Mouse (Mus musculus): Measurements from ENCODE around the gene Coro7. TPM values are rescaled to one million over a fixed set of nuclear protein-coding genes. Genes with fewer than 3 reads are reported as not detected.

The Coro7 gene
- polyA plus RNA-seq, 1 experiment from 2014 or later = 13.1 TPM

DNA sequence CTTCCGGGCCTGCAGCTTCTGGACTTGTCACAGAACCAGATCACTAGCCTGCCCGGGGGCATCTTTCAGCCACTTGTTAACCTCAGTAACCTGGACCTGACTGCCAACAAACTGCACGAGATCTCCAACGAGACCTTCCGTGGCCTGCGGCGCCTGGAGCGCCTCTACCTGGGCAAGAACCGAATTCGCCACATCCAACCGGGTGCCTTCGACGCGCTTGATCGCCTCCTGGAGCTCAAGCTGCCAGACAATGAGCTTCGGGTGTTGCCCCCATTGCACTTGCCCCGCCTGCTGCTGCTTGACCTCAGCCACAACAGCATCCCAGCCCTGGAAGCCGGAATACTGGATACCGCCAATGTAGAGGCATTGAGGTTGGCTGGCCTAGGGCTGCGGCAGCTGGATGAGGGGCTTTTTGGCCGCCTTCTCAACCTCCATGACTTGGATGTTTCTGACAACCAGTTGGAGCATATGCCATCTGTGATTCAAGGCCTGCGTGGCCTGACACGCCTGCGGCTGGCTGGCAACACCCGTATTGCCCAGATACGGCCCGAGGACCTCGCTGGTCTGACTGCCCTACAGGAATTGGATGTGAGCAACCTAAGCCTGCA lies 31.1 kb downstream of the Coro7 start:
- H3K27me3 ChIP-seq (ENCODE audit: insufficient read depth, low read length) = no peaks in the 10 kb centered on the region
- ATAC-seq (replicated peaks; ENCODE audit: low FRiP score, low read depth) (no peak), DNase-seq (ENCODE audit: low spot score) (no peak)
- H3K4me1 ChIP-seq (replicated peaks; ENCODE audit: insufficient read depth, low read length) = peaks cover 44% of the 10 kb centered on the region
- no peak for TF ChIP-seq CTCF (IDR thresholded peaks at IDR 0.05; ENCODE audit: low read depth)
- peaks cover 51% of the 10 kb centered on the region for H3K36me3 ChIP-seq (ENCODE audit: insufficient read depth, low read length)
- no peak overlapping the region for H3K4me3 ChIP-seq (replicated peaks; ENCODE audit: low read depth, low read length)
- no peak overlapping the region for H3K27ac ChIP-seq
- H3K4me2 ChIP-seq (ENCODE audit: low read length) = no peak overlapping the region
- H3K9me3 ChIP-seq (replicated peaks; ENCODE audit: low read length) = no peaks in the 10 kb centered on the region
- WGBS = 70% methylated on average over 28 of the region's 28 CpGs
- H3K9ac ChIP-seq (ENCODE audit: low read depth, low read length) = no peak overlapping the region

DNA sequence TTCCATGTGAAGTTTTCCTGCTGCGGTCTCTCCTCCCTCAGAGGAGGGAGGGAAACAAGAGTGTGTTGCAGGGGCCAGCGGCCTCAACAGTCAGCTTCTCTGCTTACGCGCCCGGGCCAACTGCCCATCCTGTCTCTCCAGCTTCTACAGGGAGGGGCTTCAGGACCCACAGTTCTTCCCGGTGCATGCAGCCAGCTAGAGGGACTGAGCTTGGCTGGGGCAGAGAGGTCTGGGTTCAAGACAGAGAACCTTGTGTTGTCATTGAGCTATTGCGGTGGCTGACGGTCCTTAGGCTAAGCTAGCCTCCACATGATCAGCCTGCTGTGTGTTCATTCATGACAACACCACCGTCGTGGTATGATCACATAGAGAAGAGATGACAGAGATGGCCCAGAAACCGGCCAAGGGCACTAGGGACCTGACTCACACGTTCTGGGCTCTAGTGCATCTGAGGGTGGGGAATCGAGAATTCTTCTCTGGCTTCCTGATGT lies 31.9 kb downstream of the Coro7 start:
- Histone ChIP-seq H3K27ac (0 out of 2 replicates have a peak overlapping the region, but pooled peaks have one; percentile 4), H3K9me3 (replicated peaks; ENCODE audit: low read length) (no peaks in the 10 kb centered on the region), H3K27me3 (ENCODE audit: insufficient read depth, low read length) (no peaks in the 10 kb centered on the region), H3K36me3 (ENCODE audit: insufficient read depth, low read length) (peaks cover 49% of the 10 kb centered on the region), H3K9ac (ENCODE audit: low read depth, low read length) (no peak overlapping the region), H3K4me3 (replicated peaks; ENCODE audit: low read depth, low read length) (no peak overlapping the region), H3K4me1 (replicated peaks; ENCODE audit: insufficient read depth, low read length) (peaks cover 52% of the 10 kb centered on the region), H3K4me2 (ENCODE audit: low read length) (no peak overlapping the region)
- 46% methylated on average over 13 of the region's 13 CpGs for WGBS
- no peak for TF ChIP-seq CTCF (IDR thresholded peaks at IDR 0.05; ENCODE audit: low read depth)
- peak; percentile 71 for DNase-seq (ENCODE audit: low spot score)
- ATAC-seq (replicated peaks; ENCODE audit: low FRiP score, low read depth) = no peak

DNA sequence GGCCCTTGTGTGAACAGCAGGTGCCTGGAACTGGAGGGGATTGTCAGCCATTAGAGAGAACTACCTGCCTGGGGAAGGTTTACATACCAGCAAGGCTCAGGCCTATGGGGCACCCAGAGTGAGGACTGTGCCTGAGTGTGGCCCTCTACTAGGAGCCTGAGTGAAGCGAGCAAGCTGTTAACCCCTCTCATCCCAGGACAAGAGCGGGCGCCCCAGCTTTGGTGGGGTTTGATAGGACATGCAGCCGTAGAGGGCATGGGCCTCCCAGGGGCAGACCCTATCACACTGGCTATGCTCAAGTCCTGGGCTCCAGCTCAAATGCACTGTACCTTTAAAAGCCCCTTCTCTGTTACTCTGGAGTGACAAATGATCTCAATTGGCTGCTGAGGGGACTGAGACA lies 32.7 kb downstream of the Coro7 start:
- Histone ChIP-seq H3K4me1 (replicated peaks; ENCODE audit: insufficient read depth, low read length) (peaks cover 57% of the 10 kb centered on the region), H3K9me3 (replicated peaks; ENCODE audit: low read length) (no peaks in the 10 kb centered on the region), H3K36me3 (ENCODE audit: insufficient read depth, low read length) (peaks cover 41% of the 10 kb centered on the region), H3K27me3 (ENCODE audit: insufficient read depth, low read length) (no peaks in the 10 kb centered on the region), H3K9ac (ENCODE audit: low read depth, low read length) (no peak overlapping the region), H3K4me3 (replicated peaks; ENCODE audit: low read depth, low read length) (no peak overlapping the region), H3K4me2 (ENCODE audit: low read length) (no peak overlapping the region), H3K27ac (peak overlapping the region; percentile 4; the same call in 1 of the 2 replicates)
- ATAC-seq (replicated peaks; ENCODE audit: low FRiP score, low read depth) = no peak
- DNase-seq (ENCODE audit: low spot score) = no peak
- TF ChIP-seq CTCF (IDR thresholded peaks at IDR 0.05; ENCODE audit: low read depth) = no peak
- WGBS = 64% methylated on average over 4 of the region's 4 CpGs

DNA sequence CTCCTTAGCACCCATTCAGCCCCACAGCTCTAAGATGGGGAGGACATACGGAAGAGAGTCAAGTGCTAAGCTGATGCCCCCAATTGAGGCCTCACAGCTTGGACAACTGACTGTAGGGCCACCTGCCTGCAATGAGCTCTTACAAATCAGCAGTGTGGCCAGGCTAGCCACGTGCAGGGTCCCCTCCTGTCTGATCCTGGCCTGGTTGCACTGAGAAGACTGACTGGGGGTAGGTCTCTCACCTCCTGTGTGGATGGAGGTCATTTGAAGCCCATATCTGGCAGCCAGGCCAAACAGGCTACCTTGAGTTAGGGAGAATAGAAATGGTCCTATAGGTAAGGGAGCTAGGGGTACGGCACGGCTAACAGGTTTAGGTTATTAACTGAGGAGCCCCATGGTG lies 33.7 kb downstream of the Coro7 start:
- Histone ChIP-seq H3K36me3 (ENCODE audit: insufficient read depth, low read length) (peaks cover 32% of the 10 kb centered on the region), H3K9me3 (replicated peaks; ENCODE audit: low read length) (no peaks in the 10 kb centered on the region), H3K4me3 (replicated peaks; ENCODE audit: low read depth, low read length) (no peak overlapping the region), H3K27me3 (ENCODE audit: insufficient read depth, low read length) (no peaks in the 10 kb centered on the region), H3K9ac (ENCODE audit: low read depth, low read length) (no peak overlapping the region), H3K27ac (no peak overlapping the region), H3K4me2 (ENCODE audit: low read length) (no peak overlapping the region), H3K4me1 (replicated peaks; ENCODE audit: insufficient read depth, low read length) (peaks cover 63% of the 10 kb centered on the region)
- DNase-seq (ENCODE audit: low spot score) = no peak
- ATAC-seq (replicated peaks; ENCODE audit: low FRiP score, low read depth) = no peak
- 76% methylated on average over 4 of the region's 4 CpGs for WGBS
- no peak for TF ChIP-seq CTCF (IDR thresholded peaks at IDR 0.05; ENCODE audit: low read depth)

DNA sequence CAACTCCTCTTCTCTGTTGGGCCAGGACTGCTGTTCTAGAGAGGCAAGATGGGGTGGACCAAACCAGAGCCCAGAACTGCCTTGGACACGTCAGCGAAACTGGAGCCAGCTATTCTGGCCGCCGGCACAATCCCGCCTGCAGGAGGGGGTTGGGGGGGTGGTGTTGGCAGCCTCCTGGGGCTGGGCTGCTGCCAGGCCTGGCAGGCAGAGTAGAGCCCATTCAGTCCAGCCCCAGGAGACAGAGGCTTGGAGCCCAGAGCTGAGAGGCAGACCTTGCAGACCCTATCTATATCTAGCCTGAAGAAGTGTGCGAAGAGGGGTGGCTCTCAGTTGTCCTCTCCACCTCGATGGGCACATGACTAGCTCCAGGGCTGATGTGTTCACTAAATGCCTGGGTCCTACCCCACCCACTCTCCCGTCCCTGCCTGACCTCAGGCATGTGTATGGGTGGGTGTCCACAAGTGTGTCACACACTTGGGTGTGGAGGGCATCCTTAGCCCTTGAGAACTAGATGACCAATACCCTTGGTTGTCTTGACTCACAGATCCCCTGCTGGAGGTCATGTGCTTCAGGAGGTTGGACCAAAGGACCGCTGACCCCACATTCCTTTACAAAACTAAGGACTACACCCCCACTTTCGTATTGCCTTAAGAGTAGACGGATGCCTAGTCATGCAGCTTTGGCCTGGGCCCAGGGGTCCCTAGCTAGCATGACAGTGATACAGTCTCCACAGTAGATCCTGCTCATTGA lies 35.7 kb downstream of the Coro7 start:
- DNase-seq (ENCODE audit: low spot score) (no peak), ATAC-seq (replicated peaks; ENCODE audit: low FRiP score, low read depth) (no peak)
- Histone ChIP-seq H3K4me3 (replicated peaks; ENCODE audit: low read depth, low read length) (no peak overlapping the region), H3K4me2 (ENCODE audit: low read length) (peak overlapping the region; percentile 72; the same call in 1 of the 2 replicates), H3K9ac (ENCODE audit: low read depth, low read length) (peak overlapping the region; percentile 6; the same call in 1 of the 2 replicates), H3K9me3 (replicated peaks; ENCODE audit: low read length) (no peaks in the 10 kb centered on the region), H3K27me3 (ENCODE audit: insufficient read depth, low read length) (no peaks in the 10 kb centered on the region), H3K27ac (peak overlapping the region; percentile 88; the same call in 1 of the 2 replicates), H3K36me3 (ENCODE audit: insufficient read depth, low read length) (peaks cover 13% of the 10 kb centered on the region; the same call in 1 of the 2 replicates), H3K4me1 (replicated peaks; ENCODE audit: insufficient read depth, low read length) (peaks cover 60% of the 10 kb centered on the region)
- 39% methylated on average over 11 of the region's 11 CpGs for WGBS
- TF ChIP-seq CTCF (IDR thresholded peaks at IDR 0.05; ENCODE audit: low read depth) = no peak

DNA sequence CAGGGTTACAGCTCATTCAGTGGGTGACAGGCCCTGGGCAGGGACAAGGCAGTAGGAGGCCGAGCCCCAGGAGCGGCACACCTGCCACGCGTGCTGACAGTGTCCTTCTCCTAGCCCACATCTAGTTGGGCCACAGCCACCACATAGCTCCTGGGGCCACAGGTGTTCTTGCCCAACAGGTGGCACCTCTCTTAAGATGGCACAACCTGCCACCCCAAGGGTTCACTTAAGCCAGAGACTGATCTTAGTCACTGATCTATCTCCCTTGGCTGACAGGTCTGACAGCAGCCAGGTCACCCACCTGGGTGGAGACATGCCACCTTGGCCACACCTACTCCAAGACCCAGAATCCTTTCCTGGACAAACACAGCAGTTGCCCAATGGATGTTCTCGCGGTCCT lies 36.6 kb downstream of the Coro7 start:
- peaks cover 4% of the 10 kb centered on the region; the same call in 1 of the 2 replicates for H3K36me3 ChIP-seq (ENCODE audit: insufficient read depth, low read length)
- H3K9ac ChIP-seq (ENCODE audit: low read depth, low read length) = peak overlapping the region; percentile 1; the same call in 1 of the 2 replicates
- H3K9me3 ChIP-seq (replicated peaks; ENCODE audit: low read length) = no peaks in the 10 kb centered on the region
- H3K27me3 ChIP-seq (ENCODE audit: insufficient read depth, low read length) = no peaks in the 10 kb centered on the region
- 73% methylated on average over 6 of the region's 6 CpGs for WGBS
- TF ChIP-seq CTCF (IDR thresholded peaks at IDR 0.05; ENCODE audit: low read depth) = no peak
- DNase-seq (ENCODE audit: low spot score) (no peak), ATAC-seq (replicated peaks; ENCODE audit: low FRiP score, low read depth) (no peak)
- peaks cover 53% of the 10 kb centered on the region for H3K4me1 ChIP-seq (replicated peaks; ENCODE audit: insufficient read depth, low read length)
- H3K4me2 ChIP-seq (ENCODE audit: low read length) = peak overlapping the region; percentile 72
- no peak overlapping the region for H3K4me3 ChIP-seq (replicated peaks; ENCODE audit: low read depth, low read length)
- peak overlapping the region; percentile 88 for H3K27ac ChIP-seq

Measured in kidney, postnatal 0 days (tissue).